Mouse (Mus musculus): ENCODE data around the gene Baiap2l1.
A peak's percentile ranks its signal among the peaks of the same experiment; 100 is the strongest.

The Baiap2l1 gene

DNA sequence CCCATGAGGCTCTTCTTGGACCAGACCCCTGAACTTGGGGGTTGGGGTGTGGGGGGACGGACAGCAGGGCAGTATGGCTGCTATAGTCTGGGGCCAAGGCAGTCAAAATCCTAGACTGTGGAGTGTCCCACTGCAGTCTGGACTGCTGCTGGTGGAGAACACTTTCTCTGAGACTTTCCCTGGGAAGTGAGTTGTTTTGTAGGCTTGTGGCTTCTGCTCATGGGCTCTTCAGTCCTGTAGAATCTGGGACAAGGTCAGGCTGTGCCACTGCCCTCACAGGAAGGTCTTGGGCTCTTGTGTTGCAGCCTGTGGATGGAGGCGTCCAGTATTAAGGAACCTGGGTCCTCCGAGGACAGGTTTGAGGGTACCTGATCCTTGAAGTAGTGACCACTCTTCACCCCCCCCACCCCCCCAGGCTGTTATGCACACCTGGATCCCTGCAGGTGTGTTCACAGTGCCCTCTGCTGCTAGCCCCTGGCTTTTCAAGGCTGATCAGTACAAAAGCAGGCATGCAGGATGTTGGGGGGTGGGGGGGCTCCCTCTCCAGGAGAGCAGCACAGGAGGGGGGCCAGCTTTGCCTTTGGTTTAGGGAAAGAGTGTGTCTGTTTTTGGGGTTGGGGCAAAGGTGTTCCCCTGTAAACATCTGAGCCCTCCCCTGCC is 100.3 kb downstream of the Baiap2l1 start:
- DNase-seq (ENCODE audit: low spot score): no peak

DNA sequence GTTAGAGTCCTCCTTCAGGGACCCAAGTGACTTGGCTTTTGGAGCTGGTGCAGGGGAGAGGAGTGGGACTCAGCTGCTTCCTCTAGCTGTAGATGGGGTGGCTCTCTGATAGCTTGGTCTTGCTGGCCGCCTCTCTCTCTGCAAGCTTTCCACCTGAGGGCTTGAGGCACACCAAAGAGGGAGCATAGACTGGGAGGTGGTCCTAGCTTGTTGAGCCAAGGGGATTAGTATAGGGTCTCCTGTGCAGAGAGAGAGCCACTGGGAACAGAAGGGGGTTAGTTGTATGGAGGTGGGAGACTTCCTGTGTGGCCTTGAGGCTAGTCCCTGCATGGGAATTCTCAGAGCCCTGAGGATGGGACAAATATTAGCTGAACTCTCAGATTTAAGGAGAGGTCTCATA is 101.0 kb downstream of the Baiap2l1 start:
- no peak for DNase-seq (ENCODE audit: low spot score)

DNA sequence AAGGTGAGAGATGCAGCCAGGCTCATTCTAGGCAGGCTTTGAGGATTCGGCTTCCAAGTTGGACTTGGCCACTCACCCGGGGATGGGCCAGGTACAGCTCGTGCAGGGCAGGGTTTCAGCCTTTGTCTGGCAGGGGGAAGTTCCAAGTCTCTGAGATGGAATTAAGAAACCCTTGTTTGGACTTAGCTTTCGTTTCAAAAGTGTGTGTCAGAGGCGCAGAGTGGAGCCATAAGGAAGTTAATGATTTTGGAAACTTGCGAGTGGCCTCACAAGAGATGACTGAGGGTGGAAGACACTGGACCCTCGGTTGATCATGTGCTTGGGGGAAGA is 101.4 kb downstream of the Baiap2l1 start:
- DNase-seq (ENCODE audit: low spot score): no peak

DNA sequence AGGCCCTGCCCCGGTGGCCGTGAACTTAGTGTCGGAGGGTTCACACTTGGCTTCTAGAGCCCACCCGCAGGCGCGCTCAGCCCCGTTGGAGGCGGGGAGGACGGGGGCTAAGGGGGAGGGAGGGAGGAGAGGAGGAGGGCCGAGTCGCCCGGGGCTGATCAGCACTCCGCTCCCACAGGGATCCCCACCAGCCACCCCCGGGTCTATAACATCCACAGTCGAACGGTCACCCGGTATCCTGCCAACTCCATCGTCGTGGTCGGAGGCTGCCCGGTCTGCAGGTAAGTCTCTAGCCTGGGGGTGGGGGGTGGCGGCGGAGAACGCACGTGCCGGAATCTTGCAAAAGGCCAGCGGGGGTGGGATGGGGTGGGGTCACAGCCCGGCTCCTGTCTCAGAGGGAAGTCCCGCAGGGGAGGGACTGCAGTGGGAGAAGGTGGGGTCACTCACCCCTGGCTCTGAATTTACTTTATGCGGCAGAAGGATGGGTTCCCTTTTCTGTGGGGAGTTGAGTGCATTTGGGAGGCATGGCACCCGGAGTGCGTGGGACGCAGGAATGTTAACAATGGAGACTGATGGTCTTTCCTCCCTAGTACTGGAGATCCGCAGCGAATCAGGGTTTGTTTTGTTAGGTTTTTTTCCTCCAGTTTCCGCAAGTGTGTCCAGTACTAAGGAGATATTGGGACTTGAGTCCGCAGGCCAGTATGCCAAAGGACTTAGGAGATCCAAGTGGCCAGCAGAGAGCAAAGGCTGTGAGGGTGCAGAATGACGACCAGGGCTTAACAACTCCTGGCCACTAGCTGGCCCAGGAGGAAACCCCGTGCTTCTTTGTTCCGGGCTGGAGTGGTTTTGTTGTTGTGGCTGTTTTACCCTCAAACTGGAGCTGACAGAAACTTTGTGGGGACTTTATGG is 102.0 kb downstream of the Baiap2l1 start:
- peak; percentile 53 for DNase-seq (ENCODE audit: low spot score)

DNA sequence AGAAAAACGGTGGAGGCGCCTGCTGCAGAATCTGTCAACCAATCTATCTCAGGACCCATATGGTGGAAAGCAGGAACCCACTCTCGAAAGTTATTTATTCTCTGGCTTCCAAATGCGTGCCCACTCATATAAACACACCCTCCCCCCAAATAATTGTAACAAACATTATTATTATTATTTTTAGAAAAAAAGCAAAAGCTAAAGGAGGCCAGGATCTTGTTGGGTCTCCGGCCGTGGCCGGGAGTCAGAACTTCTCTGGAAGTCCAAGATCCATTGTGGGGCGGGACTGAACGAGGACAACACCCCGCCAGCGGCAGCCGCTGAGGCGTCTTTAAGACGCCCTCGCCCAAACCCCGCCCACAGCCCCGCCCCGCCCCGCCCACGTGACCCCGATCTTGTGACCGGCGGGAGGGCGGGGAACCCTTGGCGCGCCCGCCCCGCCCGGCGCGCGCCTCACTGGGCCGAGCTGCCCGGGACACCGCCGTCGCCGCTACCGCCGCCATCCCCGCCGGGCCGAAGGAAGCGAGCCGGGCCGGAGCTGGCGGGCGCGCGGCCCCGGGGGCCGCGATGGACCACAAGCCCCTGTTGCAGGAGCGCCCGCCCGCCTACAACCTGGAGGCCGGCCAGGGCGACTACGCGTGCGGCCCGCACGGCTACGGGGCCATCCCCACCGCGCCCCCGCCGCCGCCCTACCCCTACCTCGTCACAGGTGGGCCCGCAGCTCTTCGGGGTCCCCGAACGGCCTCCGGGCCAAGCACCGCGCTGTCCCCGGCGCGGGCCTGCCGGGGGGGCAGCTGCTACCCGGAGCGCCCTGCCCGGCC is 102.9 kb downstream of the Baiap2l1 start:
- peak; percentile 85 for DNase-seq (ENCODE audit: low spot score)

DNA sequence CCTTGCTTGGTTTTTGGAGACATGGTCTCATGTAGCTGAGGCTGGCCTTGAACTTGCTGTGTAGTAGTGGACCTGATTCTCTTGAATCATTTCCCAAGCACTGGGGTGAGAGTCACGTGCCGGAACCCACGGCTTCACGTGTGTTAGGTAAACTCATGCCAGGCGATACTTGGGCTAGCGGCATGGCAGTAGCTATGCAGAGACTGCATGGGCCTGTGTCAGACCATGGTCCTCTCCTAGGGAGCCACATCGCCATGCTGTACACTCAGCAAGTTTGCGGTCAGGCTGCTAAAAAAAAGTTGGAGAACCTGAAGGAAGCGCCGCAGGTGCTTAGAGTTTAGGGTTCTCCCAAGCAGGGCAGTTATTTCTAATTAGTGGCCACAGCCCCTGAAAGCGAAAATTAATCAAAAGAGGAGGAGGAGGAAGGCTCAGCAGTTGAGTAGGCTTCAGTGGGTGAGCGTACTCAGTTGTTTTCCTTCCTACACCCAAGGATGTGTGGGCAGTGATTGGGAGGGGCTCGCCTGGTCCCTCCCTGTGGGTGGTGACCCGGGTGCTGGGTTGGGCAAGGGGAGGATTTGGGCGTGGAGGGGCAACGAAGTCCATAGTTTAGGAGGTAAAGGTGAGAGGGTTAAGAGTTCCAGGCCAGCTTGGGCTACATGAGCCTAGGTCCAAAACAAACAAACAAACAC is 103.6 kb downstream of the Baiap2l1 start:
- DNase-seq (ENCODE audit: low spot score): peak; percentile 81

DNA sequence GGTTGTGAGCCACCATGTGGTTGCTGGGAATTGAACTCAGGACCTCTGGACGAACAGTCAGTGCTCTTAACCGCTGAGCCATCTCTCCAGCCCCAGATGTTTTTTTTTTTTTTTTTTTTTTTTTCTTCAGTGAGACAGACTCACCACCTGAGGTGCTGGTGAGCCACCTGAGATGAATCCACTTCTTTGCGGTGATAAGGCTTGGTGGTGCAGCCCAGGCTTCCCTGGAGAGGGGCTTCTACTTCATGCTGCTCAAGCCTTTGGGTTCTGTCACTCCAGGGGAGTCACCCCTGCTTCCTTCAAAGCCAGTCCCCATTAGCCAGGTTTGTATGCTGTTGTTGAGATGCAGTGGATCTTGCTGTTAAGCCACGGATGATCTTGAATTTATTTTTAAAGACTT is 104.7 kb downstream of the Baiap2l1 start:
- DNase-seq (ENCODE audit: low spot score): no peak

DNA sequence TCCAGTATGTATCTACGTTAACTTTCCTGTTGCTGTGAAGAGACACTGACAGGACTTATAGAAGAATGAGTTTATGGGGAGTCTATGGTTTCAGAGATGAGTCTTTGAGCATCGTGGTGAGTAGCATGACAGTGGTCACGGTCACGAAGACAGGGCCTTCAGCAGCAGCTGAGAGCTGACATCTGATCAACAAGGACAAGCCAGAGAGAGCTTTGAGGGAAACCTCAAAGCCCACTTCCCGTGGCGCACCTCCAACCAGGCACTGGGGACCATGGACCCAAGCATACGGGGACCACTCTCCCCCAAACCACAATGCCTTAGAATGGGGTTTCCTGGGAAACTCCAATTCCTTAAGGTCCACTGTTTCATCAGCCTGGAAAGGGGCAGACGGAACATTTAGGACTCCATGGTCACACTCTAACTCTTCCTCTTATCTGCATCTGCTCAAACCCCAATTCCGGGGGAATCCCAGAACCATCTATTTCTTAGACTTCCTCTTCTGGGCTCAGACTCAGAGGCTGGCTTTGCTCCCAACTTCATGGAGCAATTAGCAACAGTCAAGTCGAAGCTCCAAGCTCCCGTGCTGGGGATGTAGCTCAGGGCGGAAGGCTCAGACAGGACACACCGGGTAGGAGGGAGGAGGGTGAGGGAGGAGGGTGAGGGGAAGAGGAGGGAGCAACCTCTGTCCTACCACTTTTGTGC is 105.9 kb downstream of the Baiap2l1 start:
- DNase-seq (ENCODE audit: low spot score): no peak

DNA sequence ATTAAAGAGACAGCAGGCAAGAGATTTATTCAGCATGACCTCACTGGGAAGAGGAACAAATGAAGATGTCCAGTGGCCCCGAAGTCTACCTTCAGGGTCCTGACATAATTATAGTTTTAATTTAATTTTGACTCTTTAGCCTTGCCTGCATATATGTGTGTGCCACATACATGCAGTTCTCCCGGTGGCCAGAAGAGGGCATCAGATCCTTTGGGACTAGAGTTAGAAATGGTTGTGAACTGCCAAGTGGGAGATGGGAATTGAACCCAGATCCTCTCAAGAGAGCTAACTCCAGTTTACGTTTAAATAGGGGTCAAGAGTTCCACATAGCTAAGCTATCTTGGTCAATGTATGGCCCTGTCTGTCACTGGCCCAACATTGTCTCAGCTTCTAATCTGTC is 108.0 kb downstream of the Baiap2l1 start:
- DNase-seq (ENCODE audit: low spot score): no peak

DNA sequence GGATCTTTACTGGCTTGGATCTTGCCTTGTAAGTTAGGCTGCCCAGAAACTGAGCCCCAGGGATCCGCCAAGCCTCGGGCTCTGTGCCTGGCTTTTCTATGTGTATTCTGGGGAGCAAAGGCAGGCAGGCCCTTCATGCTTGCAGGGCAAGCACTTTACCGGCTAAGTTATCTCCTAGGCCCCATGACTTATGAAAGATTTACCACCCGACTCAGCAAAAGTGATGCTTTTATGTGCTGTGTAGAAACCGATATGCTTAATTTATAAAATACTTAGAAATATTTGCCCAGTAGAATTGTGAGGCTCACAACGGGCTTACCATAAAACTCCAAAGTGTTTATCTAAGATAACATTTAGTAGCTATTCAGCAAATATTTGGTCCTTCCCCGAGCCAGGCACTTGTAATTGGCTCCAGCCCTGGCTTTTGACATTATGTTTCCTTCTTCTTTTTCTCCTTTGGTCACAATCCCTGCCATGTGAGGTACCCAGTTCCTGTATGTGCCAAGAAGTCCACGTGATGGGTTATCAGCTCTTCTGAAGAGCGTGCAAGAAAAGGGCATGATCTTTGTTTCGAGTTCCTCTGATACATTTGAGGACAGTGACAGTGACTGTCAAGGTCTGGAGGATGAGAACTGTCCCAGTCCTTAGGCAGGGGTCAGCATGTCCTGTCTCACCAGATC is 109.9 kb downstream of the Baiap2l1 start:
- peak; percentile 30 for DNase-seq (ENCODE audit: low spot score)

DNA sequence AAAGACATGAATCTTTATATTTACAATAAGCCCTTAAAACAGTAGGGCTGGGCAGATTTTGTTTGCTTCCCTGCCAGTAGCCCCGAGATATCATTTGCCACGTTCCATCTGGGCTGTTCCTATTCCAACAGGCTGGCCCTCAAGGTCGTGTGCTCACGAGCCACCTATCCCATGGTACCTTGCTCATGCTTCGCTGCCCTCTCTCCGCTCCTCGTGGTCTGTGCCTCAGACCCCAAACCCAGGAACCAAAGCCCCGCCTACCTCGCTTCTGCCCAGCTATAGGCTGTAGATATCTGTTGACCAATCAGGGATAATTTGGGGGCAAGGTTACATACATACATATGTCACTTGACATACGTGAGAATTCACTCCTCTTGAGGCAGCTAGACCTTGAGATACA is 110.6 kb downstream of the Baiap2l1 start:
- no peak for DNase-seq (ENCODE audit: low spot score)

DNA sequence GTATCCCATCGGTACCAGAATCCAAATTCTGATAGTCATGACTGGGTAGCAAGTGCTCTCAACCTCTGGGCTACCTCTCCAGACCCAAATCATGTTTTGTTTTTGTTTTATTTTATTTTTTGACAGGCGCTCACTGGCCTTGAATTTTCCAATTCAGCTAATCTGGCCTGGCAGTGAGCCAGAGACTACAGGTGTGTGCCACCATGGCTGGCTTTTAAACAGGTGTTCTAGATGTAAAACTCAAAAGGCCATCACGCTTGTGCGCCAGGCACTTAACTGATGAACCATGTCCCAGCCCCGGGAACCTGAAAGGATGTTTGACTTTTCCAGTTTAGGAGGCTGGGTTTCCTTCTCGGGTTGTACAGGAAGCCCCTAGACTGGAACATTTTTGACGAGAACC is 111.2 kb downstream of the Baiap2l1 start:
- DNase-seq (ENCODE audit: low spot score): no peak

DNA sequence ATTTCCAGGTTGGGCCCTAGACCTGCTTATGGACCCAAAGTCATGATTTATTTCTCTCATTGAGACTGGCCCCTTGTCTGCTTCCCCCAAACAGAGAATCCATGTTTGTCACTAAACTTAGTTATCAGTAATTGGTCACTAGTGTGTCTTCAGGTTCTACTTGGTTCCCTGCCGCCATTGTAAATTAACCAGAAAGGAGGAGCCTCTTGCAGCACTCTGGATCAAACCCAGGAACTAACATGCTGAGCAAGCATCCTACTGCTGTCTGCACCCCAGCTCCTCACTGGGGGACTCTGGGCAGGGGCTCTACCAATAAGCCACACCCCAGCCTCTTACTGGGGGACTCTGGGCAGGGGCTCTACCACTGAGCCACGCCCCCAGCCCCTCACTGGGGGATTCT is 112.3 kb downstream of the Baiap2l1 start:
- DNase-seq (ENCODE audit: low spot score): no peak

DNA sequence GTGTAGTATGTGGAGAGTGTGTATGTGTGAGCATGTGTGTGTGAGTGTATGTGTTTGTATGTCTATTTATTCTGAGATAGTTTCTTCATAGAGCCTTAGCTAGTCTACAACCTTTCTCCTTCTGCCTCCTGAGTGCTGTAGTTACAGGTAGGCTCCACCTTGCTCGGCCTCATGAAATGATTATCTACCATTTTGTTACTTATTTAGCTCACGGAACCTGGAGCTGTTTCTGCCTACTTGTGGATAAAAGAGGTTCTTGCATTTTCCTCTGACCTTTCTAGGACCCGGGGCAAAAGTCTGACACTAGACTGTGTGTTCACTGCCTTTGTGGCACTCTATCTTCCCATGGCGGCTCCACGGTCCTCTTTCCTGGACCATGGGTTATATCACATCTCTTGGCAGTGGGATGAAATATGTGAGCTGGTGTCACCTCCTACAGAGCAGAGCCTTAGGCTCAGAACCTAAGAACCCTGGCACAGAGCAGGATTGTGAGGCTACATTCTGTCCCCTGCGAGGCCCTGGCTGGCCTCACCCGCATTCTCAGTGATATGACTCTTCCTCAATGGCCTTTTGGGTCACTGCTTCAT is 113.9 kb downstream of the Baiap2l1 start, which contains the start of gene Bri3:
Gene Bri3, plus strand, starts transcription at position 537 of the 587 bp plus-strand sequence.
- no peak for DNase-seq (ENCODE audit: low spot score)

DNA sequence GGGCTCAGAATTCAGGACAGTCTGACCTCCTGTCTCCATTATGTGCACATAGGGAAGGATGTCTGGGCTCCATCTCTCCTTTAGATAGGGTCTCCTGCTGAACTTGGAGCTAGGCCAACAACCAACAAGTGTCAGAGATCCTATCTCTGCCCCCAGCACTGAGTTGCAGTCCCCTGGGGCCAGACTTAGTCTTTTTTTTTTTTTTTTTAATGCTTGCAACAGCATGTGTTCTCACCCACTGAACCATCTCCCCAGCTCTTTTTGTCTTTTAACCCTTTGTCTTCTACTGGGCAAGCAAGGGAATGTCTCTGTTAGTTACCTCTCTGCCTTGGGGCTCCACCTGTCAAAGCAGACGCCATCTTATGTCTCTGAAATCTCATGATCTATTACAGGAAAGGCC is 118.9 kb downstream of the Baiap2l1 start:
- DNase-seq (ENCODE audit: low spot score): no peak

DNA sequence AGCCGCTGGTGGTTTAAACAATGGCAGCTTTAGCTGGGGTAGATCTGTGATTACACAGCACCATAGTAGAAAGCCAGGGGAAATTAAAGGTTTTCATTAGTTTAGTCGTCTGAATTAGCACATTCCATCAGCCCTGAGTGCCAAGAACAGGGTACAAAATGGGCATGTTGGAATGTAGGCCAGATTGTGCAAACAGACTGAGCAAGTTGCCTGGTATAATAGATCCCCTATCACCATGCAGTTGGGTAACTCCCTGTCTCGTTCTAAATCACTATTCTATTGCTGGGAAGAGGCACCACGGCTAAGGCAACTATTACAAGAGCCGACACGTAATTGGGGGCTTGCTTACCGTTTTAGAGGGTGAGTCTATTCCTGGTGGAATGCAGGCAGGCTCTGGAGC is 123.2 kb downstream of the Baiap2l1 start:
- no peak for DNase-seq (ENCODE audit: low spot score)

DNA sequence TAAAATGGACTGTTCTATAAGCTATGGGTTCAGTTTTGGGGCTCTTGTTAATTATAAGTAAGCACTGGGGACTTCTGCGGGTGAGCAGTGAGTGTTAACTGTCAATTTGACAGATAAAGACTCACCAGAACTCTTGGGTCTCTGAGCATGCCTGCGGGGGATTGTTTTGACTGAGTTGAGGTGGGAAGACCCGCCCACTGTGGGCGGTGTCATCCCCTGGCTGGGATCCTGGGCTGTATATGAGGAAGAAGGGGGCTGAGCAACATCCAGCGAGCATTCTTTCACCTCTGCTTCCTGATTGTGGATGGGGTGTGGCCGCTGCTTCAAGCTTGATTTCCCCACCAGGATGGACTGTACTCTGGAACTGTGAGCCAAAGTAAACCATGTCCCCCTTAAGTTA is 123.7 kb downstream of the Baiap2l1 start:
- no peak for DNase-seq (ENCODE audit: low spot score)

DNA sequence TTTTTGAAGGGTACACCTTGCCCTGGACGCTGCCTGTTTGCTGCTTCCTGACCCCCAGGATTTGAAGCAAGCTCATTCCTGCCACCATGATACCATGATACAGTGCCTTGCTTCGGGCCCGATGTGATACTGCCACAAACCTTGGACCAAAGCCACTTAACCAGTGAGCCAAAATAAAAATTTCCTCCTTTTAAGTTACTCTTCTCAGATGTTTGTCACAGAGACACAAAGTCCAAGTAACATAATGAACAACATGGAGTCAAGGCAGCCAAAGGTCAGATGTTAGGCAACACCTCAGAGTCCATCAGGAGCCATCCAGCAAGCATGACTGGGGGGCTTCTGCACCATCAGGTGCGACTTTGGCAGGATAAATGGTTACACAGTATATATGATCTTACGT is 125.4 kb downstream of the Baiap2l1 start:
- DNase-seq (ENCODE audit: low spot score): no peak

DNA sequence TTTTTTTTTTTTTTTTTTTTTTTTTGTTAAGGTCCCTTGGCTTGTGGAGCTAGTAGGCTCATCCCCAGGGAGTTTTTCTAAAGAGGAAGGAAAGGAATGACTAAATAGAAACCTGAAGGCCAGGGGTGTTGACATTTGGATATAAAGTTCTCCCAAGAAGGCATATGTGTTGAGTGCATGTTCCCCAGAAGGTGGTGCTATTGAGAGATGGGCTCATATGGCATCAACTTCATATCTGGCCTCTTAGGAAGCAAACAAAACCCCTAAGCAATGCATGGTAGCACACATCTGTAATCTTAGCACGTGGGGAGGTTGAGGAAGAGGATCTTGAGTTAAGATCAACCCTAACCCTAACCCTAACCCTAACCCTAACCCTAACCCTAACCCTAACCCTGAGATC is 126.5 kb downstream of the Baiap2l1 start:
- DNase-seq (ENCODE audit: low spot score): no peak

DNA sequence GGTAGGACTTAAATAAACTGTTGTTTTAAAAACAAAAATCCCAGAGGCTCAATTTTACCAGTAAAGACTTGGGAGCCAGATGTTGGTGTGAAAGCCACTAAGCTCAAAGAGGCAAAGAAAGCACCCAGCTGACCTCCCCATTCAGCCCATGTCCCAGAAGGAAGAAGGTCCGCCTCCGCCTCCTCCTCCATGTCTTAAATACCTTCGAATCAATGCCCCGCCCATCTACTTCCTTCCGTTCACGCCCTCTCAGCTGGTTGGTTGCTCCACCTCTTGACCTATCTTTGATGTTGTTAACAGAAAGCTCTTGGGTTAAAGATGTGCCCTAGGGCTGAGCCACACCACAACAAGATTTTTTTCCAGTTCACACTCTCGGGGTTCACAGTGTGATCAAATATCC is 127.7 kb downstream of the Baiap2l1 start:
- DNase-seq (ENCODE audit: low spot score): no peak

DNA sequence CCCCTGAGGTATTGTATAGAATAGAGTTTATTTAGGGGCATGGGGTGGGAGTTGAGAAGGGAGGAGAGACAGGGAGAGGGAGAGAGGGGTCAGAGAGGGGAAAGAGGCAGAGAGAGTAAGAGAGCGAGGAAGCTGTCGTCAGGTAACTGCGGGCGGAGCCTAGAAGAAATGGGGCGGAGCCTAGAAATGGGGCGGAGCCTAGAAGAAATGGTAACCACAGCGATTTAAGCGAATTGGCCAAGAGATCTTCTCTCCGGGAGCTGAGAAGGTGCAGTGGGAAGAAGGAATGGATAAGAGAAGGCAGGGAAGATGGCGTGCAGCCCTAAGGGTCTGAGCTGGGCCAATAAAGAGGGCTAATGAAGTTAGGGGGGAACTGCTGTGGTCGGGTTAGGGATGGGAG is 131.7 kb downstream of the Baiap2l1 start:
- DNase-seq (ENCODE audit: low spot score): no peak
